Mouse (Mus musculus): ENCODE measurements around the gene 4930524B15Rik.
"Not testable (repeated sequence)": the region's sequence is repeated elsewhere in the genome, so short reads cannot be mapped to it uniquely, and the experiment has no call there.

The 4930524B15Rik gene

DNA sequence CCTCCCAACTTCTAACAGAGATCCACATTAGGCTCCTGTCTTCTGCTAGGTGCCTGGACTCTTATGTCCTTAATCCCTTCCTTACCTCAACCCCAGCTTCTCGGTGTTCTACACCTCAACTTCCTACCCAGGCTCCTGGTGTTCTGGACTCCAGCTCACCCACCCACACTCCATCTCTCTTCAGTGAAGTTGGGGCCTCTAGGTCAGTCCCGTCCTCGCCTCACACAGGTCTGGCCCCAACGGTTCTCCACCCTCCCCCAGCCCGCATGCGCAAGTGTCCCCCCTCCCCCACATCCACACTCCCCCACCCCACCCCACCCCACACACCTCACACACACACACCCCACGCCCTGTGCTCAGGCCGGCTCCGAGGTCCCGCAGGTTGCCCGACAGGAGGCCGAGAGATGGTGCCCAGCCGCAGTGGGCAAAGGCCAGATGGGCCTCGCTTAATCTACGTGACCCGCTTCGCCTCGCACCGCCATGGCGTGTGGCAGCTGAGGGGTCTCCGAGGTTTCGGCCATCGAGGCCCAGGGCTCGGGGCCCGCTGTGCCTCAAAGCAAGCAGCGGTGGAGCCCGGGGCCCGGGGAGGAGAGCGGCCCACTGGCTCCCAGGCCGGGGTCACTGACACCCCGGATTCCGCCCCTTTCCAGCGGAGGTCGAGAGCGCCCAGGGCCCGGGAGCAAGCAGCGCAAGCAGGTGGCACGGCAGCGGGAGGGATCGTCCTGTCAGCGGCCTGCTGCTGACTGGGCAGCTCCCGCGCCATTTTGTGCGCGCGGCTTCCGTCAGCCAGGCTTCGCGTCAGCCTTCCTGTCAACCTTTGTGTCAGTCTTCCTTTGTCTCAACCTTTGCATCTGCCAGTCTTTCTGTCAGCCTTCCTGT is at the start of gene 4930524B15Rik:
Gene 4930524B15Rik (plus strand): TSS at position 337 of the 879 bp plus-strand sequence.
- no peak for DNase-seq (ENCODE audit: low read depth)

DNA sequence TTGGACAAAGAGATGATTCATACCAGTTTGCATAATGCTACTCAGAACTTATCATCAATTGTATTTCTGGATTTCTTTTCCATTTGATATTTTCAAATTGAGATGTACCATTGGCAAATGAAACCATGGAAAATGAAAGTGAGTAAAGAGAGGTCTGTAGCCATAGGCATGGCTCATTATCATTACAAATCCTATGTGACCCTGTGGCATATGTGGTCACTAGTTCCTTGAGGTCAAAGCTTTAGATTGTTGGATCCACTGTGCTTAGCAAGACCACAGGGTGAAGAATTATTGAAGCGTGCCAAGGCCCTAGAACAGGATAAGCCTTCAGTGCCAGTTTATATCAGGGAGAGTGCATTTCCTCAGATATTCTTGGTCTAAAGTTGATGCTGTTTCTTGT is 47.6 kb upstream of the 4930524B15Rik start:
- no peak for DNase-seq (ENCODE audit: low read depth)

DNA sequence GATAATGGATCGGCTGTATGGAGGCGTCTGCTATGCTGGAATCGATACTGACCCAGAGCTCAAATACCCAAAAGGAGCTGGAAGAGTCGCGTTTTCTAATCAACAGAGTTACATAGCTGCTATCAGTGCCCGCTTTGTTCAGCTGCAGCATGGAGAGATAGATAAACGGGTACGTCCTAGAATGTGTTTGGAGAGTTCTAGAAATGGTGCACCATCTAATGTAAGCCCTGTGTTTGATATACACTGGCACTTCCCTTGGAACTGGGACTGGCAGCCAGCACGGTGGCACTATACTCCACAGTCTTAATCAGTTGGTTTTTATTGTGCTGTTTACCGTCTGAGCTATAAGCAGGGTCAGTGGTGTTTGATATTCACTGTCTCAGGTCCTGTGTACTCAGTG is 35.3 kb upstream of the 4930524B15Rik start:
- DNase-seq (ENCODE audit: low read depth) = no peak

DNA sequence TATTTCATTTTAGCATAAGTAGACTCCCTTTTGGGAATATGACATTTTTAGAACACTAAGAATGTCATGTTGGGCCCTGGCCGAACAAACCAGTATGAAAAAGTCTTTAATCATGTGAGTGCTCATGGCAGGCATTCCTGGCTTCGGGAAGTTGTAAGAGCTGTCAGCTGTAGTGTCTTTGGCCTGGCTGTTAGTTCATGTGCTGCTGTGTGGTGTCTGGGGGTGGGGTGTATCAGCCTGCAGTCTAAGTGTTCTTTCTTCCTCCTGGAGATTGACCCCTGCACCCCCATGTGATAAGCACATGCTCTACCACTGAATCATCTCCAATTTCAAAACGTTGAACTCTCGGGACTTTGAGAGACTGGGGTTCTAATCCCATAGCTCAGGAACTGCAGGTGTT is 29.7 kb upstream of the 4930524B15Rik start:
- no peak for DNase-seq (ENCODE audit: low read depth)

DNA sequence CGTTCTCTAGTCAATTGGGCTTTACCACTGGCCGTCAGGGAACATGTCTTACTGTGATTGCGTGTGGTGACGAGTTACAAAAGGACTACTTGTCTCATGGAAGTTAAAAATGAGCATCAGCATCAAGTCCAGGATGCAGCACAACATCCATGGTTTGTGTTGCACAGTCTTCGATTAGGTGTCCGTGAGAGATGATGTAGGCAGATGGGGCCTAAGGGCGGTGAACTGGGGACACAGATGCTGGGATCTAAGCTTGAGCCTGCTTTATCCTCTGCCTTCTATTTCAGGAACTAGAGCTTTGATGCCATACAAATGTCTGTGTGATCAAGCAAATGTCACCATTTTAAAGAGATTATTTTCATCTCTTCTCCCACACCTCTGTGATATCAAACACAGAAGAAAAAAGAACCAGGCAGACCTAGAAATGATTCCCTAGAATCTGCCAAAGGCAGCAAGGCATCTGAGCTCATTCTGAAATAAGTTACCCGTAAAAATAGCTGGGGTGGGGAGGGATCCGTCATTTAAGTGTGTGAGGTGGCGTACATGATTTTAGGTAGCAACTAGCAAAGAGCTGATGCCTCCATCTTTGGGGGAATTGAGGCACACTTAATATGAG is 28.4 kb upstream of the 4930524B15Rik start:
- no peak for DNase-seq (ENCODE audit: low read depth)

DNA sequence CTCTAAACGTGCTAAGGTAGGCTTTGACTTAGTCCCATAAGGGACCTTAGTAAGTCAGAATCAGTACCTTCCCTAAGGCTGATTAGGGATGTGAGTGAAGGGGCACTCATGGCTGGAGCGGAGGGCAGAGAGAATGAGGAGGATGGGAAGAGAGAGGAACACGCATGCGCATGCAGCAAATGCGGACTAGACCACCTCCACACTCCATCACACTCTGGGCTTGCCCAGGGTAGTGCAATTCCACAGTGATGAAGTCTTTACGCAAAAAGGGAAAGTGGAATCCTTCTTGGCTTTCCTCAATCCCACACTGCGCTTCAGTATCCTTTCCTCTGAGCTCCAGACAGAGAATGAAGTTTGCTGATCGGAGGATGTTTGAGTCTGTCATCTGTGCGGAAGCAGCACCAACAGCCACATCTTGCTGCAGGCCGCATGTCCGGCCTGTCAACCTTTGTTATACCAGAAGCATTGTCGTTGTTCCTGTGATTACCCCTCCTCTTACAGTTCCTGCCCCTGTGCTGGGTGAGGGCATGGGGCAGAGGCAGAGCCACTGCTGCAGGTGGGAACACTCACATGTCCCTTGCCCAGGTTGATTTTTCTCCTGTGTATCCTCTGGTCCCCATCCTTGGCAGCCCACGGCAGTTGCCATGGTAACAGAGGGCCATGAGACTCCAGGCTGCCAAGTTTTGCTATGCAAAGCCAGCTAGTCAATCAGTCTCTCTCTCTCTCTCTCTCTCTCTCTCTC is 24.3 kb upstream of the 4930524B15Rik start:
- DNase-seq (ENCODE audit: low read depth) = no peak

DNA sequence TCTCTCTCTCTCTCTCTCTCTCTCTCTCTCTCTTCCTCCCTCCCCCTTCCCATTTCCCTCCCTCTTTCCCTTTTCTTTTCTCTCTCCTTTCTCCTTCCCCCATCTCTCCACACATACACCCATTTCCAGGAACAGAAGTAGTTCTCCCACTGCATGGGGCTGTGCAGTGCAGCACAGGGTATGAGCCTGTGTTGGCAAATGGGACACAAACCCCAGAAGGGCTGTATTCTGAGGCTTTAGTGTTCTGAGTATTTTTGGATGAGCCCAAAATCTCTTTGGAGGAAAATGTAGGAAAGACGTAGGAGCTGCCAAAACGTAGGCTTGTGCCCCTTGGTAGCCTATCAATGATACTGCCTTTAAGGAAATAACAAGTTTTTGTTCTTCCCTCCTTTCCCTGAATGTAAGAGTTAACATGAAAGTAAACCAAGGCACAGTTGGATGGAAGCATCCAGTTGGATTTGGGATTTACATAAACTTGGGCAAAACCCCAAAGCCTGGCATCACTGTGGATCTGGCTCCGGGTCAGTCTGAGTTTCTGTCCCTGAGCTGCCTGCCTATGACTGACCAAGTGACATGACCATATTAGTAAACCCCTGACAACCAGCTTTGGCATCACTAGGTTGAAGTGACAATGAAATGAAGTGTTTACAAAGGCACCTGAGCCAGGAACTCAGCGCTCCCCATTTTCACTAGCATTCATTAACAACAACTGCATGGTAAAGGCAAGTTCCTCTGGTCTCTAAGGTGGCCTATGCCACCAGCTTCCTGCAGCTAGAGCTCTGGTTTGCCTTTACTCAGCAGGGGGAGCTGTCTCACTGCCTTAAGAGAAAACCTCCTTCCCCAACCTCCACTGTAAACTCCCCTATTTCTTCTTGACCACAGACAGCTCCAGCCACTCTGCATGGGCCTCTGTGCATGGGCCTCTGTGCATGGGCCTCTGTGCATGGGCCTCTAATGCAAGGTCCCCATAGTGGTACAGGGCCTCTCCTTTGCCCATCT is 23.5 kb upstream of the 4930524B15Rik start:
- peak; percentile 54 for DNase-seq (ENCODE audit: low read depth)

DNA sequence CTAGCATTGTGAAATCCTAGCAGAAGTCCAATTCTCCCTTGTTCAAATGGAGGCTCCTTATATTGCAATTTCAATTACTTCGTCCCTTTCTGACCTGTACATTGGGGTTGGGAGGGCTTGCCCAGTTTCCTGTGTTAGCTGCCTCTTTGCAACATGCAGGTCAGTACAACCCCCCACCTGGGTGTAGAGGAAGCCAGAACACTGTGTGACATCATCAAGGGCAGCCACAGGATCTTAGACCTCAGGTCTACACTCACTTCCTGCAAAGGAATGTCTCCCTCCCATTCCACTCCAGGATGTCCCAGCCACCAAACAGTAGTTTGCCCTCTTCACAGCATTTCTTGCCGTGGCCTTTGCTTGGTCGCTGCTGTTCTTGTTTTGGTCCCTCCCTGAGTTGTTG is 19.9 kb upstream of the 4930524B15Rik start:
- DNase-seq (ENCODE audit: low read depth) = peak; percentile 17

DNA sequence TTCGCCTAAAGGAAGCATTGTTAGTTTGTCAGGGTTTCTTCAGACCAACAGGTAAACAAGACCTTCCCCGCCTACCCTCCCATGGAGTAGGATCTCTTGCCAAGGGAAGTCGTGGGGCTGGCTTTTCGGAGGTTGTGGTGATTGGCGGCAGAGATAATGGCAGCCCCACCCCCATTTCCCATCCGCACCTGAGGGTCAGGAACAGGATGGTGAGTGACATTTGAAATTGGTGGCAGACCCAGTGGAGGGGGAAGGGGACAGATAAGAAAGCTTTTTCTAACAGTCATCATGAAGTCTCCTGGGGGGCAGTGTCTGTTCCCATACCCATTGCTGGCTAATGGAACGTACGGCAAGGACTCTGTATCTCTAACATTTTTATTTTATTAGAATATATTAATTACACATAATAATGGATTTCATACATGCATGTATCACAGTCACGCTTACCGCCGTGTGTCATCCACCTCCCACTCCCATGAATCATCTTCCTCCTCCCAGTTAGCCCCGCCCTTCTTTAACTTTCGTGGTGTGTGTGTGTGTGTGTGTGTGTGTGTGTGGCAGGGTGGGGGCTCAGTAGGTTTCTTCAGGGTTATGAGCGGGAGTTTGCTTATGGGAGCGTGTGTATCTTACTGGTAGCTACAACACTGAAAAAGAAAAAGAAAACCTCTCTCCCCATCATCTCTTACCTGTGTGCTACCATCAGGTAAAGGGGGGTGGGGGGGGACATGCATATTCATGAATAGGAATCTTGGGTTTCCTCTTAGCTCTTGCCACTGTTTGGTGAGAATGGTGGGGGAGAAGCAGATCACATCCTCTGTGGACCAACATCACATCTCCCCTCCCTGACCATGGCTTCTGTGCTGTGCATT is 16.7 kb upstream of the 4930524B15Rik start:
- peak; percentile 84 for DNase-seq (ENCODE audit: low read depth)

DNA sequence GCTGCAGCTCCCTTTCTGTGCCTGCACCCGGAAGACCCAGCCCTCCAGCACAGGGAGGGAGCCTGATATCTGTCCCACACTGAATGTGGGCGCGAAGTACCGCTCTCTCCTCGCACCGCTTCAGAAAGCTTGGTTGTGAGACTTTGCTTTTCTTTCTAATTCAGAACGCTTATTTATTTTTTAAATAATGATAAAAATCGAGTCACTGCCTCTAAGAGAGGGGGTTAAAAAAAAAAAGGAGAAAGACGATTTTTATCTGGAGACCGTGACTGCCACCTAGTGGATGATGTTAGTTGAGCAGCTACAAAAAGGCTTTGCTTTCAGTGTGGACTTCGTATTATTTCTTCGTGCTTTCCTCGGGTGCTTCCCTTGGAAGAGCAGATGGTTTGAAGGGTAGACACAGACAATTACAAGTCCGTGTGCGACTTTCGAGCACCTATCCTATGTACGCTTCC is 16.0 kb upstream of the 4930524B15Rik start:
- DNase-seq (ENCODE audit: low read depth) = peak; percentile 94

DNA sequence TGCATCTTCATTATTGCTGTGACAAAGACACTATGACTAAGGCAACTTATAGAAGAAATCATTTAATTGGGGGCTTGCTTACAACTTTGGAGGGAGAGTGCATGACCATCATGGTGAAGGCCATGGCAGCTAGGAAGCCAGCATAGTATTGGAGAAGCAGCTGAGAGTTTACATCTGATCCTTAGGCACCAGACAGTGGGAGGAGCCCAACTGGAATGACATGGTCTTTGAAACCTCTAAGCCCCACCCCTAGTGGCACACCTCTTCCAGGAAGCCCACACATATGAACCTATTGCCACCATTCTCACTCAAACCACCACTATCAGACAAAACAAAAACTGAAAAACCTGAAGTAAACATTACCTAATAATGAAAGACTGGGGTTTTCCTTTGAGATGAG is 5.3 kb upstream of the 4930524B15Rik start:
- DNase-seq (ENCODE audit: low read depth) = no peak

DNA sequence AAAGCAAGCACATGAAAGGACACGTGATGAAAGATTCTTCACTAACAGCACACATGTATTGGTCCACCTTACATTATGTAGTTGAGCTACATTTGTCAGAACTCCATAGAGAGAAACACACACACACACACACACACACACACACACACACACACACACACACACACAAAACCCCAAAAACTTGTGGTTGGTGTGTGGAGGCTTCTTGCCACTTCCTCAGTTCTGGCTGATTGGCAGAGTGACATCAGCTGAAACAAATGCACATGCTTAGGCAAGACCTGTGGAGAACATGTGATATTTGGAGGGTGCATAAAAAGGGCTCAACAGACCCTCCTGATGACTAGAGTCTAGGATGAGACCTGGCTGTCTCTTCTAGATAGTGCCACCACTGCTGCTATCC is 1.4 kb upstream of the 4930524B15Rik start:
- DNase-seq (ENCODE audit: low read depth) = no peak

DNA sequence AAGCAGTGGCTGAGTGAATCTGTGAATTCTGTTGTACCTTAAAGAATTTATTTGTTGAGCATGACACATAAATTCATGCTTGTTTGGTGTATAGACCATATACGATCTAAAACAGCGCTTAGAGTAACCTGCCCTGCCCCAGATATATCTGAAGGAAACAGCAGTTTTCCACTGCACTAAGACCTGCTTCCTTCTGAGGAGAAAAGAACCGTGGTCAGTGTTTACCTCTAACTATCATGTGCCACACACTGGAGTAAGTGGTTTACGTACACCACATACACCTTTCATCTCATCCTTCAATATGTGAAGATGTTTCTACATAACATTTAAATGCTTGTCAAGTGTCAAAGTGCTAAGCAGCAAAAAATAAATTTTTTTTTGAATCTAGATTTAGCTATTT is 8.7 kb downstream of the 4930524B15Rik start:
- DNase-seq (ENCODE audit: low read depth) = no peak

DNA sequence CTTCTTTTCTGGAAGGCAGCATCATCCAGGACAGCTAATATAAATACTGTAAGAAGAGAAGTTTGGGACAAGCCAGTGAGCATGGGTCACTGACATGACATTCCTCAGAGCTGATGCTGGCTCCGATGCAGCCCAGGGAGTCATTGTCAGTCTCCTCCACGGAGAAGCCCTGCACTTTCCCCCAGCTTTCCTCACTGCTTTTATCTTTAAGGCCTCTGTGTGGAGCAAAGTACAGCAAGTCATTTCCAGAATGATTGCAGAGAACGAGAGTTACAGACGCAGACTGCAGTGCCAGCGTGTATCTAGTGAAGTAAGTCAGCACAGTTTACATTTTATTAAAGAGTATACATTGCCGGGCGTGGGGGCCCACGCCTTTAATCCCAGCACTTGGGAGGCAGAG is 9.4 kb downstream of the 4930524B15Rik start:
- DNase-seq (ENCODE audit: low read depth) = no peak

DNA sequence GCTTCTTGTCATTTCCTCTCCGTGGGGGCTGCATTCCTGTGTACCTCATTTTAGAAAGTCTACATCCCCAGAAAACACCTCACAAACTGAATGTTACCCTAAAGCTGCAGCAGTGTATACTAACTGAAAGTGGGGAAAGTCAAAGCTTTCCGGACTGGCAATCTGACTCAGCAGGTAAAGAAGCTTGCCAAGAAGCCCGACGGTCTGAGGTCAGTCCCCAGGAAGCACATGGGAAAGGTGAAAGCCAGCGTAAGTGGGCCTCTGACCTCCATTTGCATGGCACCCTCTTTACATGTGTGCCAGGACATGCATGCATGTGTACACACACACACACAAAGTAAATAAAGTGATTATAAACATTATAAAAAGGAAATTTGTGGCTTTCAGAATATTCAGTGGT is 10.3 kb downstream of the 4930524B15Rik start:
- DNase-seq (ENCODE audit: low read depth) = no peak

DNA sequence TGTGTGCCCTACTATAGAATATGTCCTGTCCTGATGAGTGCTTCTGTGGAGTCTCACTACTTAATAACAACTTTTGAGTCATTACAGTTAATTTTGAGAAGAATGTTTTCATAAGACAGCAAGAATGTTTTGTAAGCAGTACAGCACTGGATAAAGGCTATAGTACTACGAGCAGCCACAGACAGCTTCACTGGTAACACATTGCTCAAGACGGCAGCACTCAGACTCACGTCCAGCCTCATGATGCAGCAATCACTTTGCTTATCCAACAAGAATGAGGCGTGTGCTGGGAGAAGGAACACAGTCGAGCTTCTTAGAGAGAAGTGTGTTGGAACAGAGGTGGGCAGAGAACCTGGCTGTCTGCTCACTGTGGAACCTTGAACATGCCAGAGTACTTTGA is 10.7 kb downstream of the 4930524B15Rik start:
- DNase-seq (ENCODE audit: low read depth) = no peak

DNA sequence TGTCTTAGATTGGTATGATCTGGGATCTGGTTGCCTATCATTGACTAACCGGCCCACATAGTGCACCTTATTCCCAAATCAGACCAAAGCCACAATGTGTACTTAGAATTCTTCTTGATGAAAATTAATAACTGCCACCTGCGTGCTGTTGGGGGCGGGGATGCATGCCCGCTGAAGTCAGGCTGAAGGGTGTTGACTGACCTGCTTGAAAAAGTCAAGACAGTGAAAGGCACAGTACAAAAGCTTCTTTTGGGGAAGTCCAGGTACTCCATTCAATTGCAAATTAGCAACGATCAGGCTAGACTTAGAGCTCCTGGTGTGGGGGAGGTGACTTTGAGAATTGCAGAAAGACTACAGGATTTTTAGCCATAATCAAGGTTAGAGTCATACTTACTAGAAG is 14.7 kb downstream of the 4930524B15Rik start:
- DNase-seq (ENCODE audit: low read depth) = not testable (repeated sequence)

DNA sequence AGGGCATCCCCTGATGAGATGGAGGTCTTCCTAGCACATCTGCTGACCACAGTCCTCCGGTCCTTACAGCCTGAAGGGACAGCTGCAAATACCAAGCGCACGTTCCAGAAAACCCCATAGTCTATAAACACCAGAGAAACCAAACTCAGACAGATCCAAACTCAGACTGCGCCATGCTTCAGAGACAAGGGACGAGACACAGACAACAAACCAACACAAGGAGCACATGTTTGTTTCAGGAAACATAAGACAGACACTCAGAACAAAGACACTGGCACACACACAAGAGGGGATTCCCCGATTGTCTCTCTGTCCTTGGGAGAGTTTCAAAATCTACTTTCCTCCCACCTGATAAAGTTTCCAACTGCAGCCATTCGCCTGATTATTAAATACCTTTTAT is 16.4 kb downstream of the 4930524B15Rik start:
- no peak for DNase-seq (ENCODE audit: low read depth)

DNA sequence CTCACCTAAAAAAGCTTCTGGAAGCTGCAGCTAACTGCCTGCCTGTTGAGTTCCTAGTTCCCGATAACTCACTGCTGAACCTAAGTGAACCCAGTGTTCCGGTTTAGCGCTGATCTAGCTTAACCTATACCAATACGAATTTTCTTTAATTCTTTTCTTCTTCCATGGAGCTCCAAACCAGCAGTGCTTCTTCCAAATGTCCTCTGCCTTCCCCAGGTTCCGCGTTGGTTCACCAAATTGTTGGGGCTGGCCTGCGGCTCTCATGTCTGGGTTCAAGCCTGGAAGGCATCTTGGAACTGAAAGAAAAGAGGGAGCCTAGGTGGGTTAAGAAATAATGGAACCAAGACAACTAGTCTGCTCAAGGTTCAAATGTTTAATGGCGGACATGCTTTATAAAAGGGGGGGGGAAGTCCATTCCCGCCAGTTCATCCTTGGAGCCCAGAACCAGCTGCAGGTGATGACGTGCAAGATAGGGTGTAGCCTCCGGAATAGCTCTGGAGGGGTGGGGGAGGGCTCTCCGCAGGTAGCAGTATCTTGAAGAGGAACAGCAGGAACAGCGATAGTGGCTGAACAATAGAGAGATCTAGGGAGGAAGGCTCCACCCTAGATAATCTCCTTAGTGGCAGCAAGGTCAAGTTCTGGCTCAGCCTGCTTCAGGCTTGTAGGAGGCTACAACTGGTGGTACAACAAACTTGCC is 17.0 kb downstream of the 4930524B15Rik start:
- not testable (repeated sequence) for DNase-seq (ENCODE audit: low read depth)

DNA sequence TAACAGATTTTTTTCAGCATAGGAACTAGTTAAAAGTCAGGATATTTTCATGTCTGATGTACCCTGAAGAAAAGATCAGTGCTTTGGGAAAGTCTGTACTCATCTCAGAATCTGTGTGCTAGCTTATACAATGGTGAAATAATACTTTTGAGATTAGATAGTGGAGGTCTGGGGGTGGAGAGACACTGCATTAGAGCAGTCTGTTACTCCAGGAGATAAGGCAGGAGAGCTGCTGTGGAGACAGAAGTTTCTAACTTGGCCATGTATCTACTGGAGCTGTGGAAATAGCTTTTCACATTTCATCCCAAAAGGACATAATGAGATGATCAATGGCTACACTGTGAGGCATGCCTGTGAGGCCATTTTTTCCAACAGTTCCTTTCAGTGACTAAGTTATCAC is 17.9 kb downstream of the 4930524B15Rik start:
- DNase-seq (ENCODE audit: low read depth) = no peak
